Mouse (Mus musculus): Measurements from ENCODE around the gene Aph1a.

DNA sequence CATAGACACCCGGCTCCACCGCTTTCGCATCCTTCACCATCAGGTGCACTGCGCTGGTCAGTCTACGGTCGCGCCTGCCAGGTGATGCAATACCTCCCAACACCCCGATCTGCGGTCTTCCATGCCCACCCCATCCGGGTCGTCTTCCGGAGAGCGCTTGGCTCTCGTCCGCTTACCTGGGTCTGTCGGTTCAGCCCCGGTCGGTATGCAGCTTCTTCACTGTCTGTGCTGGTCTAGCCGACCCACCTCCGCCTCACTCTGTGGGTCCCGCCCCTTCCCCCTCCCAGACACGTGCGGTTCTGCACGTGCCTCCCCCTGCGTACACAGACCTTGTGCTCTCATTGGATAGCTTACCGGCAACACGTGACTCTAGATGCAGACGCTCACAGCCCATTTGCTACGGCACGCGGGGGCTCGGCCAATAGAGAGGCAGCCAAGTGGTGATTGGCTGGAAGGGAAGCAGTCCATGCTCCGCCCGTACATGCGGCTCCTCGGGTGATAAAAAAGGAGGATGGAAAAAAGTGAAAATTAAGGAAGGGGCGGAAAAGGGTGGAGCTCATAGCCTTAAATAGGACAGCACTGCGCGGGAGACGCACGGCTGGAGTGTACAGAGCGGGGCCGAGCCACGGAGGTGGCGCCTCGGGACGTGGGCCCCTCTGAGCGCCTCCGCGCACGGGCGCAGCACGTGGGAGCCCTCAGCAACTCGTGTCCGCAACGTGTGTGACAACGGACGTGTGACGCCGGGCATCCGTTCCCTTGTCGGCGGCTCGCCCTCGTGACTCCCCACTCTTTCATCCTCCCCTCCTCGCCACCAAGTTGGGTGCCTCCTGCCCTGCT, 11.6 kb upstream of the Aph1a start, which contains the start of gene Ciart:
- TF ChIP-seq CTCF (IDR thresholded peaks at IDR 0.05; ENCODE audit: borderline replicate concordance, extremely low read depth, insufficient read depth, insufficient read length) (no peak), POLR2A (IDR thresholded peaks at IDR 0.05; ENCODE audit: borderline replicate concordance, extremely low read depth, insufficient read depth, insufficient read length, poor library complexity, severe bottlenecking) (no peak)

Data from brain, embryonic 14.5 days (tissue).